Mouse (Mus musculus) lung, postnatal 0 days (tissue): Measurements from ENCODE around the gene Nab2.

Source experiments
- CTCF ChIP-seq: IDR thresholded peaks from 2 replicates; pipeline ENCODE4 v1.5.1; 2016; ENCODE audit warnings: antibody characterized with exemption, mild to moderate bottlenecking
- EP300 ChIP-seq: IDR thresholded peaks from 2 replicates; pipeline ENCODE4 v1.6.1; 2016; ENCODE audit warnings: antibody characterized with exemption, mild to moderate bottlenecking, control low read depth

DNA sequence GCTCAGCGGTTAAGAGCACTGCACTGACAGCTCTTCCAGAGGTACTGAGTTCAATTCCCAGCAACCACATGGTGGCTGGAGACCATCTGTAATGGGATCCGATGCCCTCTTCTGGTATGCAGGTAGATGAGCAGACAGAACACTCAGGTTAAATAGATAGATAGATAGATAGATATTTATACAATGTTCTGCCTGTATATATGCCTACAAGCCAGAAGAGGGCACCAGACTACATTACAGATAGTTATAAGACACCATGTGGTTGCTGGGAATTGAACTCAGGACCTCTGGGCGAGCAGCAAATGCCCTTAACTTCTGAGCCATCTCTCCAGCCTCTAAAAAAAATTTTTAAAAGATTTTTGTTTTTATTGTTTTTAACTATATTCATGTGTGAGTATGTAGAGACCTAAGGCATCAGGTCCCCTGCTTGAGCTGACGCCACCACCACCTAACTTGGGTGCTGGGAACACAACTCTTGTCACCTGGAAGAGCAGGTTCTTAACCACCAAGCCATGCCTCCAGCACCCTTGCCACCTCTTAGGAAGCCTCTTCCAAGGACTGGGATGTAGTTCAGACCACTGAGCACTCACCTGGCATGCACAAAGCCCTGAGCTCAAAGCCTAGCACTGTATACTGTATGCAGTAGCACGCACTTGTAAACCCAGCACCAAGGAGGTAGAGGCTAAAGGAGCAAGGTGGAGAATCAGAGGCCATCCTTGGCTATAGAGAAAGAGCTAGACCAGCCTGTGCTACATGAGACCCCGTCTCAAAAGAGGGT is 44.7 kb downstream of the Nab2 start:
- peak; percentile 32; the same call in 1 of the 2 replicates for TF ChIP-seq CTCF
- no peak for TF ChIP-seq EP300
